Mouse (Mus musculus) hematopoietic stem cell, adult 5-6 weeks (primary cell): ENCODE measurements around the gene Igf2bp3. TPM values are rescaled to one million over a fixed set of nuclear protein-coding genes. Genes with fewer than 3 reads are reported as not detected.

Experiments used
- ATAC-seq, 2 experiments: fragments of 125-278 bp in 1 of 2; replicated peaks in 1 of 2; 2 replicates each; pipeline ENCODE4 v1.8.0; 2016 to 2017; ENCODE audit warnings: inconsistent platforms in 2 of 2, mild to moderate bottlenecking in 2 of 2, moderate number of reproducible peaks in 2 of 2, low read depth in 1 of 2, moderate TSS enrichment in 1 of 2; ENCODE audit not compliant: low FRiP score in 2 of 2, poor library complexity in 2 of 2, severe bottlenecking in 2 of 2, insufficient read depth in 1 of 2, low TSS enrichment in 1 of 2
- total RNA-seq: library from RNA; stranded (forward); fragments of 172-1452, 232-1000 nt; gene quantifications from 2 replicates; pipeline ENCODE4 v1.2.3, GENCODE M21; 2017

Igf2bp3 gene
- total RNA-seq, 1 experiment from 2014 or later = 0.25 TPM

- no peak for ATAC-seq
These were observed 58.0 kb downstream of the Igf2bp3 start for GRCm38 (mm10) chr6:49156826-49157175.

- ATAC-seq = no peak
These were observed 58.5 kb downstream of the Igf2bp3 start for GRCm38 (mm10) chr6:49156170-49156825.

GRCm38 (mm10) chr6:49151465-49151864 is 63.3 kb downstream of the Igf2bp3 start:
- ATAC-seq = no peak

- ATAC-seq = no peak
These were observed 64.2 kb downstream of the Igf2bp3 start for GRCm38 (mm10) chr6:49150349-49151229.

GRCm38 (mm10) chr6:49149202-49149930 is 65.4 kb downstream of the Igf2bp3 start:
- no peak for ATAC-seq

GRCm38 (mm10) chr6:49148781-49149180 is 66.0 kb downstream of the Igf2bp3 start:
- no peak for ATAC-seq

- no peak for ATAC-seq
These were observed 66.4 kb downstream of the Igf2bp3 start for GRCm38 (mm10) chr6:49148368-49148767.

- no peak for ATAC-seq
These were observed 68.3 kb downstream of the Igf2bp3 start for GRCm38 (mm10) chr6:49146461-49146860.

- no peak for ATAC-seq
These were observed 72.3 kb downstream of the Igf2bp3 start for GRCm38 (mm10) chr6:49142428-49142827.

- ATAC-seq = no peak
These were observed 73.6 kb downstream of the Igf2bp3 start for GRCm38 (mm10) chr6:49141125-49141524.

- ATAC-seq = no peak
These were observed 76.4 kb downstream of the Igf2bp3 start for GRCm38 (mm10) chr6:49138159-49139051.

- ATAC-seq = no peak
These were observed 78.0 kb downstream of the Igf2bp3 start for GRCm38 (mm10) chr6:49136739-49137138.

GRCm38 (mm10) chr6:49132352-49133090 is 82.2 kb downstream of the Igf2bp3 start:
- no peak for ATAC-seq

- ATAC-seq = no peak
These were observed 82.9 kb downstream of the Igf2bp3 start for GRCm38 (mm10) chr6:49131855-49132254.

- no peak for ATAC-seq
These were observed 84.4 kb downstream of the Igf2bp3 start for GRCm38 (mm10) chr6:49130328-49130727.

GRCm38 (mm10) chr6:49120370-49120769 is 94.4 kb downstream of the Igf2bp3 start:
- no peak for ATAC-seq
